Mouse (Mus musculus): ENCODE results near the gene Krtap3-3. TPM values are rescaled to one million over a fixed set of nuclear protein-coding genes. Genes with fewer than 3 reads are reported as not detected.
"Not testable (repeated sequence)": the region's sequence is repeated elsewhere in the genome, so short reads cannot be mapped to it uniquely, and the experiment has no call there.

Krtap3-3 gene
- total RNA-seq (2014; rRNA removed), result not detected in 2 replicates
- not detected in 2 replicates for polyA plus RNA-seq (2015; fragmentation: Nextera tagmentation; extraction: Ambion mirVana)

DNA sequence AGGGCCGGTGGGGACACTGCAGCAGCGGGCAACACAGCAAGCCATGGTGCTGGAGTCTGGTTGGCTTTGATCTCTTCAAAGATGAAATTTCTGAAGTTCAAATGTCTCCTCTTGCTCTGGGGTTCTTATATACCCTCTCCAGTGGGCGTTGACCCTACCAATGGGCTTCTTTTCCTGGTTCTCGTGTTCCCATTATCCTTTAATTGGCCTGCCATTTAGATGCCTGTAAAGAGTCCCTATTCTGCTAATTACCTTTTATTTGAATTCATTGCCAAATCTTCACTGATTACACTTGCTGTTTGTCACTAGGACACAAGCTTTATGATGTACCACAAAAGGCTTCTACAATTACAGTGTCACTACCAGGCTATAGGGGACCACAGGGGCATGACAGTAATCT lies at the start of gene Krtap3-3:
Krtap3-3 (minus strand) TSS at position 101 of the 400 bp plus-strand sequence.
- no peak for TF ChIP-seq CTCF (IDR thresholded peaks at IDR 0.05; ENCODE audit: low read depth)
- H3K4me1 ChIP-seq (ENCODE audit: insufficient read depth, low read length), result no peaks in the 10 kb centered on the region
- H3K27ac ChIP-seq, result no peak within 1 kb of the TSS
- H3K4me2 ChIP-seq (ENCODE audit: low read depth, low read length), result no peak within 1 kb of the TSS
- DNase-seq (ENCODE audit: low spot score) (no peak), ATAC-seq (no peak)
- H3K27me3 ChIP-seq (ENCODE audit: insufficient read depth, low read length), result no peaks in the 10 kb centered on the region
- 75% methylated on average over 4 of the region's 4 CpGs for WGBS
- H3K4me3 ChIP-seq (ENCODE audit: low read length), result no peak within 1 kb of the TSS
- no peaks in the 10 kb centered on the region for H3K36me3 ChIP-seq (ENCODE audit: insufficient read depth, low read length)
- H3K9ac ChIP-seq (replicated peaks; ENCODE audit: low read length), result no peak within 1 kb of the TSS
- no peaks in the 10 kb centered on the region for H3K9me3 ChIP-seq (ENCODE audit: low read length)

DNA sequence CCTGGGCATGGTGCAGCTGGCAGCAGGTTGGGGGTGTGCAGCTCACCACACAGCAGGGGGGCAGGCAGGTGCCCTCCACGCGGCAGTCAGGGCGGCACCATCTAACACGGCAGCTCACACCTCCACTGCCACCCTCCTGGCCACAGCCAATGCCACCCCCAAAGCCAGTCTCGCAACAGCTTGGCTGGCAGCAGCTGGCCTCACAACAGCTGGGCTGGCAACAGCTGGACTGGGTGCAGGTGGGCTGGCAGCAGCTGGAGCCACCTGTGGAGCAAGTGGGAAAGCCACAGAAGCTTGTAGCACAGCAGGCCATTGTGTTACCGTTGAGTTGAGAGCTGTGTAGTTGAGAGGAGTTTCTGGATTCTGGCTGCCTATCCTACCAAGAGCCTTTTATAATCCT lies 47.1 kb upstream of the Krtap3-3 start, which contains the start of gene Krtap9-3:
Krtap9-3 (minus strand) TSS at position 364 of the 400 bp plus-strand sequence.
- H3K36me3 ChIP-seq (ENCODE audit: insufficient read depth, low read length); ATAC-seq; H3K27ac ChIP-seq; H3K27me3 ChIP-seq (ENCODE audit: insufficient read depth, low read length); DNase-seq (ENCODE audit: low spot score); H3K4me3 ChIP-seq (ENCODE audit: low read length); H3K4me1 ChIP-seq (ENCODE audit: insufficient read depth, low read length); H3K9ac ChIP-seq (replicated peaks; ENCODE audit: low read length); H3K9me3 ChIP-seq (ENCODE audit: low read length); H3K4me2 ChIP-seq (ENCODE audit: low read depth, low read length): not testable (repeated sequence)
- WGBS, result 79% methylated on average over 6 of the region's 6 CpGs

DNA sequence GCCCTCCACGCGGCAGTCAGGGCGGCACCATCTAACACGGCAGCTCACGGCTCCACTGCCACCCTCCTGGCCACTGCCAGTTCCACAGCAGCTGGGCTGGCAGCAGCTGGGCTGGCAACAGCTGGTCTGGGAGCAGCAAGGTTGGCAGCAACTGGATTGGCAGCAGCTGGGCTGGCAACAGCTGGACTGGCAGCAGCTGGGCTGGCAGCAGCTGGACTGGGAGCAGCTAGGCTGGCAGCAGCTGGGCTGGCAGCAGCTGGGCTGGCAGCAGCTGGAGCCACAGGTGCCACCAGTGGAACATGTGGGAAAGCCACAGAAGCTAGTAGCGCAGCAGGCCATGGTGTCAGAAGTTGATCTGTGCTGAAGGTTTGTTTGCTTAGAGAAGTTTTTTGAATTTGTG lies 40.3 kb upstream of the Krtap3-3 start, which contains the start of gene Krtap1-3:
Krtap1-3 (minus strand) TSS at position 359 of the 400 bp plus-strand sequence.
- H3K27ac ChIP-seq, result no peak within 1 kb of the TSS
- H3K36me3 ChIP-seq (ENCODE audit: insufficient read depth, low read length), result no peaks in the 10 kb centered on the region
- no peak for ATAC-seq
- H3K27me3 ChIP-seq (ENCODE audit: insufficient read depth, low read length), result no peaks in the 10 kb centered on the region
- no peak for TF ChIP-seq CTCF (IDR thresholded peaks at IDR 0.05; ENCODE audit: low read depth)
- H3K9me3 ChIP-seq (ENCODE audit: low read length), result no peaks in the 10 kb centered on the region
- DNase-seq (ENCODE audit: low spot score), result no peak
- H3K4me3 ChIP-seq (ENCODE audit: low read length), result no peak within 1 kb of the TSS
- no peak within 1 kb of the TSS for H3K9ac ChIP-seq (replicated peaks; ENCODE audit: low read length)
- no peaks in the 10 kb centered on the region for H3K4me1 ChIP-seq (ENCODE audit: insufficient read depth, low read length)
- WGBS, result 77% methylated on average over 6 of the region's 6 CpGs
- no peak within 1 kb of the TSS for H3K4me2 ChIP-seq (ENCODE audit: low read depth, low read length)

DNA sequence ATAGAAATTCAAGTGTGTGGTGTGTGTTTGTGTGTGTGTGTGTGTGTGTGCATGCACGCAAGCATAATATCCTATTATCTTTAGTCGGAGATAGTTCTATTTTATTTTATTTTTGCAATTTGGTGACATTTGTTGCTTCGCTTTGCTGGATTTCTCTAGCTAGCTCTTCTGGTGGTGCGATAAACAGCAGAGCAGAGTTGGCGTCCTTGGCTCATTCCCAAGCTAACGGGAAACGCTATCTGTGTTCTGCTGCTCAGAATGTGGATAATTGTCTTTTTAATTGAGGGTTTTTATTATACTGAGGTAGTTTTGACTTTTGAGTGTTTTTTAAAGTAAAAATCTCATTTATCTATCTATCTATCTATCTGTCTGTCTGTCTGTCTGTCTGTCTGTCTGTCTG lies 34.4 kb upstream of the Krtap3-3 start:
- no peak overlapping the region for H3K27ac ChIP-seq
- H3K9ac ChIP-seq (replicated peaks; ENCODE audit: low read length), result no peak overlapping the region
- DNase-seq (ENCODE audit: low spot score) (no peak), ATAC-seq (no peak)
- H3K4me3 ChIP-seq (ENCODE audit: low read length), result no peak overlapping the region
- 86% methylated on average over 7 of the region's 7 CpGs for WGBS
- no peak for TF ChIP-seq CTCF (IDR thresholded peaks at IDR 0.05; ENCODE audit: low read depth)
- no peaks in the 10 kb centered on the region for H3K4me1 ChIP-seq (ENCODE audit: insufficient read depth, low read length)
- H3K27me3 ChIP-seq (ENCODE audit: insufficient read depth, low read length), result no peaks in the 10 kb centered on the region
- no peaks in the 10 kb centered on the region for H3K36me3 ChIP-seq (ENCODE audit: insufficient read depth, low read length)
- no peak overlapping the region for H3K4me2 ChIP-seq (ENCODE audit: low read depth, low read length)
- H3K9me3 ChIP-seq (ENCODE audit: low read length), result no peaks in the 10 kb centered on the region

DNA sequence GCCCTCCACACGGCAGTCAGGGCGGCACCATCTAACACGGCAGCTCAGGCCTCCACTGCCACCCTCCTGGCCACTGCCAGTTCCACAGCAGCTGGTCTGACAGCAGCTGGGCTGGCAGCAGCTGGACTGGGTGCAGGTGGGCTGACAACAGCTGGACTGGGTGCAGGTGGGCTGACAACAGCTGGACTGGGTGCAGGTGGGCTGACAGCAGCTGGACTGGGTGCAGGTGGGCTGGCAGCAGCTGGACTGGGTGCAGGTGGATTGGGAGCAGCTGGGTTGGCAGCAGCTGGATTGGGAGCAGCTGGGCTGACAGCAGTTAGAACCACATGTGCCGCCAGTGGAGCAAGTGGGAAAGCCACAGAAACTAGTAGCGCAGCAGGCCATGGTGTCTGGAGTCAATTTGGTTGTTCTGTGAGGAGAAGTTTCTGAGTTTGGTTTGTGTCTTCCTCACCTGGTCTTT lies 32.6 kb upstream of the Krtap3-3 start, which contains the start of gene Krtap1-4:
Krtap1-4 (minus strand) TSS at position 410 of the 460 bp plus-strand sequence.
- TF ChIP-seq CTCF (IDR thresholded peaks at IDR 0.05; ENCODE audit: low read depth), result no peak
- Histone ChIP-seq H3K9me3 (ENCODE audit: low read length) (no peaks in the 10 kb centered on the region), H3K4me2 (ENCODE audit: low read depth, low read length) (no peak within 1 kb of the TSS), H3K4me3 (ENCODE audit: low read length) (no peak within 1 kb of the TSS), H3K4me1 (ENCODE audit: insufficient read depth, low read length) (no peaks in the 10 kb centered on the region), H3K27ac (no peak within 1 kb of the TSS), H3K9ac (replicated peaks; ENCODE audit: low read length) (no peak within 1 kb of the TSS), H3K36me3 (ENCODE audit: insufficient read depth, low read length) (no peaks in the 10 kb centered on the region), H3K27me3 (ENCODE audit: insufficient read depth, low read length) (no peaks in the 10 kb centered on the region)
- DNase-seq (ENCODE audit: low spot score) (no peak), ATAC-seq (no peak)
- WGBS, result 69% methylated on average over 5 of the region's 5 CpGs

DNA sequence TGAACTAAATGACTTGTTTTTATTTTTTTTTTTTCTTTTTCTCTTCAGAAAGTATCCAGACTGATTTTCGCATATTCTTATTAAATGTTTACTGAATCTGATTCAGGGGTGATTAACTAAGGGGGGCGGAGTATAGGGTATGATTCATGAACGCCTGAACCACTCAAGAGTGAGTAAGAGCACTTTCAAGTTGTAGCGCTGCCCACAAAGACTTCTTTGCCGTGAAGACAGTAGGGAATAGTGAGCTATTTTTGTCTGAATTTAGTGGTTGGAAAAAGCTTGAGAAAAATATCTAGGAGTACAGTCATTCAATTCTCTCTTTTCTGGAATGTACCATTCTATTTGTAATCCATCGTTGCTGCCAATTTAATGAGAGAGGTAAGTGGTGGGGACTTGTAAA lies 30.9 kb upstream of the Krtap3-3 start:
- Histone ChIP-seq H3K9ac (replicated peaks; ENCODE audit: low read length) (no peak overlapping the region), H3K27ac (no peak overlapping the region), H3K4me1 (ENCODE audit: insufficient read depth, low read length) (no peaks in the 10 kb centered on the region), H3K4me2 (ENCODE audit: low read depth, low read length) (no peak overlapping the region), H3K9me3 (ENCODE audit: low read length) (no peaks in the 10 kb centered on the region), H3K27me3 (ENCODE audit: insufficient read depth, low read length) (no peaks in the 10 kb centered on the region), H3K36me3 (ENCODE audit: insufficient read depth, low read length) (no peaks in the 10 kb centered on the region), H3K4me3 (ENCODE audit: low read length) (no peak overlapping the region)
- no peak for ATAC-seq
- TF ChIP-seq CTCF (IDR thresholded peaks at IDR 0.05; ENCODE audit: low read depth), result no peak
- 86% methylated on average over 6 of the region's 6 CpGs for WGBS
- DNase-seq (ENCODE audit: low spot score), result no peak

DNA sequence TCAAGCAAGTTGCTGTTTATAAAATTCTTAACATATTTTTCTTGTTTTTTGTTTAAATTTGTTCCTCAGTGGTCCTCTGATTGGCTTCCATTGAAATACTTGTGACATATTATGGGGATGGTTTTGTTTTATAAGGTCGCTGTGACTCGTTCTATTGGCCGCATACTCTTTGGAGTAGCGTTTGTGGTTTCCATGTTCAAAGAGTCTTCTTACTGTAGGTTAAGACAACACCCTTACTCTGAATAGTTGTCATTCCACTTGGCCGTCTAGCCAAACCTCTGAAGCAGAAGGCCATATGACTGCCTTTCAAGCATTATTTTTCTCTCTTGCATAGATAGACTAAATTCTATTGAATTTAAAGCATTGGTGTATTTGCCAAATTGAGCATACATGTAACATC lies 30.4 kb upstream of the Krtap3-3 start:
- Histone ChIP-seq H3K27me3 (ENCODE audit: insufficient read depth, low read length) (no peaks in the 10 kb centered on the region), H3K4me3 (ENCODE audit: low read length) (no peak overlapping the region), H3K4me1 (ENCODE audit: insufficient read depth, low read length) (no peaks in the 10 kb centered on the region), H3K36me3 (ENCODE audit: insufficient read depth, low read length) (no peaks in the 10 kb centered on the region), H3K27ac (no peak overlapping the region), H3K9ac (replicated peaks; ENCODE audit: low read length) (no peak overlapping the region), H3K4me2 (ENCODE audit: low read depth, low read length) (no peak overlapping the region), H3K9me3 (ENCODE audit: low read length) (no peaks in the 10 kb centered on the region)
- no peak for DNase-seq (ENCODE audit: low spot score)
- TF ChIP-seq CTCF (IDR thresholded peaks at IDR 0.05; ENCODE audit: low read depth), result no peak
- 92% methylated on average over 5 of the region's 5 CpGs for WGBS
- ATAC-seq, result no peak

Data from hindbrain, postnatal 0 days (tissue).